In genomic region chr14:117146665-117147064, GRCm38 (mm10) we compare ENCODE assay signal across 17 mouse cellular contexts.
DNase-seq lines count a peak whose midpoint lies in the region; ATAC-seq and TF ChIP-seq lines count a peak whose summit lies in the region.
"Had no signal": no experiment of that assay in that cellular context is flagged by ENCODE, and none has a peak within 500 bp of the region (broad histone marks: within the 10 kb centered on the region; RNA-seq: fewer than 3 reads in every experiment).

No protein-coding gene starts in this region.

- 0 out of 2 replicates have a peak, but pooled peaks have one; percentile 50 for ATAC-seq in embryonic facial prominence, embryonic 14.5 days (ENCODE audit: low read depth)
- no peak; the same call in 1 of the 2 replicates for ATAC-seq in limb, embryonic 13.5 days (ENCODE audit: low FRiP score, low read depth)
- ATAC-seq: hindbrain, embryonic 16.5 days; intestine, embryonic 16.5 days; midbrain, embryonic 15.5 days had no signal

- DNase-seq in embryonic facial prominence, embryonic 14.5 days (ENCODE audit: low spot score) = peak; percentile 58
- no peak for DNase-seq in embryonic facial prominence, embryonic 10.5 days (ENCODE audit: low spot score)
- DNase-seq in heart, postnatal 4 days = peak; percentile 17
- no peak for DNase-seq in heart, postnatal 25 days (ENCODE audit: low spot score)
- peak; percentile 75 for DNase-seq in adipocyte (ENCODE audit: low spot score)
- no peak for DNase-seq in layer of hippocampus, adult 2 months (ENCODE audit: low spot score in 2 of 2)
- DNase-seq: cerebellum, adult 9-11 months; gastrocnemius, adult 2 months; liver, embryonic 13.5 days; thymus, postnatal 25 days had no signal

- no peak overlapping the region for H3K4me2 ChIP-seq in embryonic facial prominence, embryonic 14.5 days (ENCODE audit: low read depth, low read length)
- no peak overlapping the region for H3K4me2 ChIP-seq in limb, embryonic 13.5 days (replicated peaks)
- H3K4me2 ChIP-seq: embryonic facial prominence, embryonic 12.5 days; liver, embryonic 13.5 days; midbrain, embryonic 15.5 days had no signal

- H3K27ac ChIP-seq in embryonic facial prominence, embryonic 14.5 days (replicated peaks; ENCODE audit: low read depth, low read length) = peak overlapping the region; percentile 23; the same call in 1 of the 2 replicates
- no peak overlapping the region for H3K27ac ChIP-seq in embryonic facial prominence, embryonic 10.5 days (replicated peaks)
- peak overlapping the region; percentile 44; the same call in 1 of the 2 replicates for H3K27ac ChIP-seq in limb, embryonic 13.5 days
- H3K27ac ChIP-seq in layer of hippocampus, adult 2 months = no peak overlapping the region
- H3K27ac ChIP-seq: embryonic facial prominence, embryonic 12.5 days; gastrocnemius, adult 2 months; liver, embryonic 13.5 days; midbrain, embryonic 15.5 days had no signal

- H3K4me3 ChIP-seq in embryonic facial prominence, embryonic 14.5 days (ENCODE audit: low read depth, low read length) = no peak overlapping the region
- H3K4me3 ChIP-seq in embryonic facial prominence, embryonic 10.5 days = no peak overlapping the region
- no peak overlapping the region for H3K4me3 ChIP-seq in limb, embryonic 13.5 days
- H3K4me3 ChIP-seq in layer of hippocampus, adult 2 months = no peak overlapping the region
- H3K4me3 ChIP-seq: embryonic facial prominence, embryonic 12.5 days; gastrocnemius, adult 2 months; liver, embryonic 13.5 days; midbrain, embryonic 15.5 days; myocyte had no signal

- H3K9ac ChIP-seq in embryonic facial prominence, embryonic 14.5 days (ENCODE audit: low read depth, low read length) = no peak overlapping the region
- no peak overlapping the region for H3K9ac ChIP-seq in limb, embryonic 13.5 days
- H3K9ac ChIP-seq: embryonic facial prominence, embryonic 12.5 days; liver, embryonic 13.5 days; midbrain, embryonic 15.5 days had no signal

- no peaks in the 10 kb centered on the region for H3K9me3 ChIP-seq in embryonic facial prominence, embryonic 14.5 days (ENCODE audit: control insufficient read depth, low read length)
- no peaks in the 10 kb centered on the region for H3K9me3 ChIP-seq in embryonic facial prominence, embryonic 10.5 days
- H3K9me3 ChIP-seq in limb, embryonic 13.5 days = no peaks in the 10 kb centered on the region
- H3K9me3 ChIP-seq: embryonic facial prominence, embryonic 12.5 days; liver, embryonic 13.5 days; midbrain, embryonic 15.5 days had no signal

- 50% methylated on average over 4 of the region's 4 CpGs for WGBS in embryonic facial prominence, embryonic 14.5 days
- 78% methylated on average over 4 of the region's 4 CpGs for WGBS in embryonic facial prominence, embryonic 10.5 days
- 48% methylated on average over 4 of the region's 4 CpGs for WGBS in limb, embryonic 13.5 days

- no peaks in the 10 kb centered on the region for H3K27me3 ChIP-seq in embryonic facial prominence, embryonic 14.5 days (replicated peaks; ENCODE audit: control insufficient read depth, insufficient read depth, low read length)
- H3K27me3 ChIP-seq in embryonic facial prominence, embryonic 10.5 days (replicated peaks; ENCODE audit: low read depth, poor library complexity, severe bottlenecking) = no peaks in the 10 kb centered on the region
- no peaks in the 10 kb centered on the region for H3K27me3 ChIP-seq in limb, embryonic 13.5 days
- H3K27me3 ChIP-seq: embryonic facial prominence, embryonic 12.5 days; liver, embryonic 13.5 days; midbrain, embryonic 15.5 days had no signal

- no peaks in the 10 kb centered on the region; the same call in 1 of the 2 replicates for H3K4me1 ChIP-seq in embryonic facial prominence, embryonic 14.5 days (ENCODE audit: control insufficient read depth, insufficient read depth, low read length)
- H3K4me1 ChIP-seq in embryonic facial prominence, embryonic 10.5 days = no peaks in the 10 kb centered on the region
- peaks cover 18% of the 10 kb centered on the region for H3K4me1 ChIP-seq in limb, embryonic 13.5 days
- H3K4me1 ChIP-seq: liver, embryonic 13.5 days; midbrain, embryonic 15.5 days had no signal

- intact Hi-C loops in heart, postnatal 25 days (cut with DNase I) = no loop called here

- TF ChIP-seq CTCF in layer of hippocampus, adult 2 months (conservative IDR thresholded peaks at IDR 0.05) = no peak

- H3K36me3 ChIP-seq in embryonic facial prominence, embryonic 14.5 days (ENCODE audit: control insufficient read depth, insufficient read depth, low read length) = no peaks in the 10 kb centered on the region
- H3K36me3 ChIP-seq in embryonic facial prominence, embryonic 10.5 days (replicated peaks) = no peaks in the 10 kb centered on the region
- H3K36me3 ChIP-seq in limb, embryonic 13.5 days = no peaks in the 10 kb centered on the region
- H3K36me3 ChIP-seq: embryonic facial prominence, embryonic 12.5 days; G1E; liver, embryonic 13.5 days; midbrain, embryonic 15.5 days had no signal

Comparison
In these comparisons a context has a peak if more than half of its experiments do, and no peak if none do; other contexts are left out.
1. DNase-seq: peak in embryonic facial prominence, embryonic 14.5 days (single experiment), heart, postnatal 4 days (single experiment) and adipocyte (single experiment); none in embryonic facial prominence, embryonic 10.5 days (single experiment), heart, postnatal 25 days (single experiment) and layer of hippocampus, adult 2 months (0 of 2).
2. H3K27ac ChIP-seq: peak in embryonic facial prominence, embryonic 14.5 days (single experiment) and limb, embryonic 13.5 days (single experiment); none in embryonic facial prominence, embryonic 10.5 days (single experiment) and layer of hippocampus, adult 2 months (single experiment).